Mouse (Mus musculus) olfactory bulb, adult 2 months (tissue): ENCODE results near the gene Gm9803. TPM values are rescaled to one million over a fixed set of nuclear protein-coding genes. Genes with fewer than 3 reads are reported as not detected.

ENCODE experiments used
- H3K27ac ChIP-seq: fragments of 200-500 bp; 2 replicates; pipeline ENCODE4 v1.5.1; 2012; ENCODE audit warnings: low read depth, low read length; ENCODE audit not compliant: insufficient read depth
- H3K4me1 ChIP-seq: fragments of 200-500 bp; 2 replicates; pipeline ENCODE4 v1.6.1; 2012; ENCODE audit warnings: low read length; ENCODE audit not compliant: control insufficient read depth, insufficient read depth
- H3K4me3 ChIP-seq: fragments of 200-500 bp; 2 replicates; pipeline ENCODE4 v1.5.1; 2012; ENCODE audit warnings: mild to moderate bottlenecking, low read depth, low read length, moderate library complexity; ENCODE audit not compliant: insufficient read depth
- CTCF ChIP-seq: fragments of 200-500 bp; IDR thresholded peaks from 2 replicates; pipeline ENCODE4 v1.5.1; 2012; ENCODE audit warnings: low read depth, mild to moderate bottlenecking, low read length, moderate library complexity; ENCODE audit not compliant: insufficient read depth
- POLR2A ChIP-seq: fragments of 200-500 bp; IDR thresholded peaks from 2 replicates; pipeline ENCODE4 v1.6.1; 2012; ENCODE audit warnings: mild to moderate bottlenecking, low read depth, low read length, moderate library complexity; ENCODE audit not compliant: insufficient read depth
- WGBS: fragments of 180-500 bp; shearing (Covaris S2); methylation state at CpG from one replicate; pipeline ENCODE4 v1.1.7; 2018; 5-methylcytosine and 5-hydroxymethylcytosine counted together
- polyA plus RNA-seq: library from polyadenylated mRNA; stranded (reverse); fragments of >200 nt; gene quantifications from 2 replicates; pipeline ENCODE4 v1.2.4, GENCODE M21; 2012; ENCODE audit warnings: low replicate concordance; ENCODE audit not compliant: missing spikeins, insufficient read depth, insufficient read length

The Gm9803 gene
- polyA plus RNA-seq, 1 experiment: not detected

DNA sequence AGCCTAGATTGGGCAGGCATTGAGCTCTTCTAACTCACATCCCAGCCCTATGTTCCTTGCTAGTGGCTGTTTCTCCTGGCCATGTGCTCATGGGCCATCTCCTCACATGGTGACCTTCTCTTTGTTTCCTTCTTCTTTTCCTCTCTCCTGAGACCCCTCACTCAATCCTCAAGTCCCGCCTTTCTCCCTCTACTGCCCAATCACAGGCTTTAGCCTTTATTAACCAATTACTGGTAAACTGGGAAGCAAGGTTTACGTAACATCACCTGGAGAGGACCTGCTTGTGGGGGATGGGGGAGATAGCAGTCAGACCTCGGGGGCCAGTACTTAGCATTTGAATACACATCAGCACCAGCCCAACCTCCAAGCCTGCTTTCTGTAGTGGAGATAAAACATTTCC, 27.5 kb downstream of the Gm9803 start:
- H3K4me1 ChIP-seq: no peaks in the 10 kb centered on the region
- TF ChIP-seq POLR2A (no peak), CTCF (no peak)
- no peak overlapping the region for H3K4me3 ChIP-seq
- WGBS: 49% methylated on average over 3 of the region's 3 CpGs
- H3K27ac ChIP-seq: no peak overlapping the region

DNA sequence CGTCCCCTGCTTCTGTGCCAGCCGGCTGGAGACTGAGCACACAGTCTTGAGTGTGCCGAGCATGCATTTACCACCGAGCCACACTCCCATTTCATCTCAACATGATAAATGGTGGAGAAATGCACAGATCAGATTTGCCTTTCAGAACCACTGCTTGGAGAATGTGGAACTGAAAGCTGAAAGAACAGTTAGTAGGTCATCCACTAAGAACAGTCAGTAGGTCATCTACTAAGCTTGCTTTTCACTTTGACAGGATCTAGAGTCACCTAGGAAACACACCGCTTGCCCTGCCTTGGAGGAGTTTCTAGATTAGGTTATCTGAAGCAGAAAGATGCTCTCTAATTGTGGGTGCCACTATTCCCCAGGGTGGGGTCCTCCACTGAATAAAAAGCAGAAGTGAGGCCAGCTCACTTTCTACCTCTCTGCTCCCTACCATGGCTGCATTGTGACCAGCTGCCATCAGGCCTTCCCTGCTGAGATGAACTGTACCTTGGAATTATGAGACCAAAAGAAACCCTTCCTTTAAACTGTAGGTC, 33.8 kb downstream of the Gm9803 start:
- 81% methylated on average over 5 of the region's 5 CpGs for WGBS
- no peaks in the 10 kb centered on the region for H3K4me1 ChIP-seq
- TF ChIP-seq POLR2A (no peak), CTCF (no peak)
- H3K4me3 ChIP-seq: no peak overlapping the region
- no peak overlapping the region for H3K27ac ChIP-seq

DNA sequence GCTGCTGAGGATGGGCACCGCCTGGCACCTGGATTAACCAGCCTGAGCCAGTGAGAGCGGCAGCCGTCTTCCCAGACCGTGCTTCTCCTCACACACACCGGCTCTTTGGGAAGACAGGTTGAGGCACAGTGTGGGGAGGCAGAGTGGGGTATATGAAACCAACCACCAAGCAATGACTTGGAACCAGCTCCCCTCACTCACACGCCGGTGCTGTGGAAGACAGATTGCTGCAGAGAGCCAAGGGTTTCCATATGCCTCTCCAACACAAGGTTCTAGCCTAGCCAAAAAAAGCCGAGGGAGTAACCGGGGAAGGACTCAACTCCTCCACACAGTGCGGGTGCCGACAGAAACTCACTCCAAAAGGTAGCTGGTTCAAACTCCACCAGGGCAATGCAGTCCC, 35.4 kb downstream of the Gm9803 start:
- TF ChIP-seq POLR2A: no peak
- no peak for TF ChIP-seq CTCF
- Histone ChIP-seq H3K4me3 (no peak overlapping the region), H3K27ac (no peak overlapping the region), H3K4me1 (no peaks in the 10 kb centered on the region)
- WGBS: 82% methylated on average over 11 of the region's 11 CpGs

DNA sequence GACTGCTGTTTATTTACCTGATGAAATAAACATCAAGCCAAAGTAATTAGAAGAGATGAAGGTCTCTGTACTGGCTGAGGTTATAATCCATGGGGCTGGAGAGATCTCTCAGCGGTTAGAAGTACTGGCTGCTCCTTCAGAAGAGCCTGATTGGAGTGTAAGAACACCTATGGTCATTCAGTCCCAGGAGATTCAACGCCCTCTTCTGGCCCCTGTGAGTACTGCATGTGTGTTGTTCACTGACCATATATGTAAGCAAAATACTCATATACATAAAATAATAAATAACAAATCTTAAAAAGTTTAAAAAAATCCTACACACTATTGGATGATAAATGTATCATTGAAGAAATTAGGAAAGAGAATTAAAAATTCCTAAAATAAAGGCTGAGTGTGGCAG, 36.9 kb downstream of the Gm9803 start:
- H3K4me3 ChIP-seq: no peak overlapping the region
- no peak overlapping the region for H3K27ac ChIP-seq
- TF ChIP-seq POLR2A (no peak), CTCF (no peak)
- 45% methylated on average over 2 of the region's 2 CpGs for WGBS
- no peaks in the 10 kb centered on the region for H3K4me1 ChIP-seq

DNA sequence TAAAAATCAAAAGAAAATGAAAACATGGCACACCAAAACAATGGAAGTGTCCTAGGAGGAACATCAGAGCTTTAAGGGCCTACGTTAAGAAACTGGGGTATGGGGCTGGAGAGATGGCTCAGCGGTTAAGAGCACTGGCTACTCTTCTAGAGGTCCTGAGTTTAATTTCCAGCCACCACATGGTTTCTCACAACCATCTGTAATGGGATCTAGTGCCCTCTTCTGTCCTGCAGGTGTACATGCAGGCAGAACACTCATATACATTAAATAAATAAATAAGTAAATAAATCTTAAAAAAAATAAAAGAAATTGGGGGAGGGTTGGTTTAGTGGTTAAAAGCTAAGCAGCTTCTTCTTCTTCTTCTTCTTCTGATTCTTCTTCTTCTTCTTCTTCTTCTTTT, 37.4 kb downstream of the Gm9803 start:
- 84% methylated on average over 2 of the region's 2 CpGs for WGBS
- TF ChIP-seq POLR2A (no peak), CTCF (no peak)
- Histone ChIP-seq H3K4me3 (no peak overlapping the region), H3K4me1 (no peaks in the 10 kb centered on the region), H3K27ac (no peak overlapping the region)

Other genes with a start within 250 kb of the Gm9803 start
- not detected in 2 replicates for gene Bend3, start 45.3 kb upstream of the Gm9803 start, polyA plus RNA-seq
- gene 1700021F05Rik, start 16.9 kb downstream of the Gm9803 start, polyA plus RNA-seq: not detected in 2 replicates
- not detected in 2 replicates for gene Cd24a, start 54.2 kb downstream of the Gm9803 start, polyA plus RNA-seq